Mouse (Mus musculus): ENCODE measurements around the gene Ccnk.

GRCm38 (mm10) chr12:108171336-108171735 is 8.0 kb upstream of the Ccnk start:
- TF ChIP-seq POLR2A (IDR thresholded peaks at IDR 0.05; ENCODE audit: low read depth, low read length) (no peak), CTCF (IDR thresholded peaks at IDR 0.05; ENCODE audit: borderline replicate concordance, insufficient read depth, low read length) (no peak)

All from embryonic fibroblast, embryonic 13.5 days (primary cell).